Mouse (Mus musculus) Patski (cell line): ENCODE results near the gene Ptpn11. TPM values are rescaled to one million over a fixed set of nuclear protein-coding genes. Genes with fewer than 3 reads are reported as not detected.

ENCODE experiments used
- ATAC-seq: fragments of 100-300 bp; one replicate; pipeline ENCODE4 v1.8.0; 2021
- CTCF ChIA-PET: fragments of 350-600 bp; sonication (Branson Sonifier 250); formaldehyde crosslinking; loops from one replicate; lab custom pipeline; 2022; ENCODE audit warnings: inconsistent platforms; lab: Charles Lee
- POLR2A ChIA-PET: fragments of 350-600 bp; sonication (Branson Sonifier 250); formaldehyde crosslinking; loops from one replicate; lab custom pipeline; 2022; ENCODE audit warnings: antibody characterized with exemption, inconsistent platforms; lab: Charles Lee
- DNase-seq: peaks from one replicate; pipeline ENCODE4 v3.0.0-alpha.2; 2011; ENCODE audit warnings: low read depth, low spot score
- H3K27me3 ChIP-seq: fragments of 371-371 bp; one replicate; pipeline ENCODE4 v1.5.1; 2021
- CTCF ChIP-seq: fragments of 100-300 bp; IDR thresholded peaks from one replicate; pipeline ENCODE4 v1.5.1; 2021
- in situ Hi-C: fragments of 300-500 bp; cut with MboI; formaldehyde crosslinking; loops from 3 replicates; pipeline ENCODE4 v1.11.1; 2018; ENCODE audit warnings: low pct_unique_long_range_greater_than_20kb, mixed read lengths
- polyA plus RNA-seq: library from polyadenylated mRNA; unstranded; gene quantifications from one replicate; pipeline ENCODE4 v1.2.3, GENCODE M21; 2021

The Ptpn11 gene
- polyA plus RNA-seq, 1 experiment from 2014 or later: 131 TPM

GRCm38 (mm10) chr5:121100886-121101580, 90.2 kb downstream of the Ptpn11 start:
- DNase-seq: no peak
- no peak for ATAC-seq
- POLR2A ChIA-PET: interaction anchor here (0.6 kb wide), 2 partner anchors 41 to 250 kb away, joined by 3 to 4 read pairs; no protein-coding TSS in a partner anchor
- CTCF ChIA-PET: no interaction called here
- in situ Hi-C loops: no loop called here
- no peaks in the 10 kb centered on the region for H3K27me3 ChIP-seq
- no peak for TF ChIP-seq CTCF

- ATAC-seq (no peak), DNase-seq (no peak)
- TF ChIP-seq CTCF: no peak
- H3K27me3 ChIP-seq: no peaks in the 10 kb centered on the region
- CTCF ChIA-PET: no interaction called here
- POLR2A ChIA-PET: interaction anchor here (0.6 to 1.1 kb wide), 3 partner anchors 12 to 251 kb away, joined by 3 to 4 read pairs (median 3); no protein-coding TSS in a partner anchor
- in situ Hi-C loops: no loop called here
These were observed 91.1 kb downstream of the Ptpn11 start for GRCm38 (mm10) chr5:121100095-121100494.

GRCm38 (mm10) chr5:121097970-121098369, 93.2 kb downstream of the Ptpn11 start:
- ChIA-PET CTCF (no interaction called here), POLR2A (no interaction called here)
- DNase-seq: no peak
- ATAC-seq: no peak
- no peak for TF ChIP-seq CTCF
- in situ Hi-C loops: no loop called here
- H3K27me3 ChIP-seq: no peaks in the 10 kb centered on the region

GRCm38 (mm10) chr5:121096744-121097143, 94.5 kb downstream of the Ptpn11 start:
- DNase-seq: no peak
- POLR2A ChIA-PET: no interaction called here
- CTCF ChIA-PET: no interaction called here
- no peaks in the 10 kb centered on the region for H3K27me3 ChIP-seq
- no peak for ATAC-seq
- in situ Hi-C loops: no loop called here
- no peak for TF ChIP-seq CTCF

- in situ Hi-C loops: no loop called here
These were observed 97.9 kb downstream of the Ptpn11 start for GRCm38 (mm10) chr5:121093281-121093680.

GRCm38 (mm10) chr5:121089660-121090059, 101.5 kb downstream of the Ptpn11 start:
- ATAC-seq (no peak), DNase-seq (no peak)
- H3K27me3 ChIP-seq: peaks cover 4% of the 10 kb centered on the region
- no peak for TF ChIP-seq CTCF
- POLR2A ChIA-PET: no interaction called here
- in situ Hi-C loops: no loop called here
- CTCF ChIA-PET: no interaction called here

More at GRCm38 (mm10) chr5:121093281-121093680, 97.9 kb downstream of the Ptpn11 start:
- DNase-seq: no peak
- no peak for ATAC-seq
- TF ChIP-seq CTCF: no peak
- ChIA-PET POLR2A (no interaction called here), CTCF (no interaction called here)
- H3K27me3 ChIP-seq: peaks cover 4% of the 10 kb centered on the region

GRCm38 (mm10) chr5:121087733-121088132, 103.5 kb downstream of the Ptpn11 start:
- TF ChIP-seq CTCF: no peak
- peaks cover 4% of the 10 kb centered on the region for H3K27me3 ChIP-seq
- ATAC-seq (no peak), DNase-seq (no peak)
- ChIA-PET POLR2A (interaction anchor here (0.5 kb wide), 1 partner anchor 252 kb away, joined by 4 read pairs; no protein-coding TSS in a partner anchor), CTCF (no interaction called here)
- in situ Hi-C loops: no loop called here

GRCm38 (mm10) chr5:121082605-121083004, 108.6 kb downstream of the Ptpn11 start:
- CTCF ChIA-PET: no interaction called here
- TF ChIP-seq CTCF: no peak
- H3K27me3 ChIP-seq: no peaks in the 10 kb centered on the region
- DNase-seq (no peak), ATAC-seq (no peak)
- in situ Hi-C loops: no loop called here
- POLR2A ChIA-PET: no interaction called here

- ATAC-seq (no peak), DNase-seq (no peak)
- ChIA-PET POLR2A (no interaction called here), CTCF (no interaction called here)
- TF ChIP-seq CTCF: no peak
- no peaks in the 10 kb centered on the region for H3K27me3 ChIP-seq
- in situ Hi-C loops: no loop called here
These were observed 109.4 kb downstream of the Ptpn11 start for GRCm38 (mm10) chr5:121081754-121082153.

Other genes starting within 250 kb of the Ptpn11 start
- not detected for gene Rph3a, start 181.3 kb downstream of the Ptpn11 start, polyA plus RNA-seq
- gene Rpl6, start 13.1 kb upstream of the Ptpn11 start, polyA plus RNA-seq: 1,368 TPM
- gene Hectd4, start 28.8 kb upstream of the Ptpn11 start, polyA plus RNA-seq: 13.7 TPM
- 37.5 TPM for gene Trafd1, start 194.2 kb upstream of the Ptpn11 start, polyA plus RNA-seq
- gene Naa25, start 206.5 kb upstream of the Ptpn11 start, polyA plus RNA-seq: 36.3 TPM